Comparison of ENCODE assay signal across 8 mouse cellular contexts in genomic region chr15:83509950-83510804, GRCm38 (mm10). TPM values are rescaled to one million over a fixed set of nuclear protein-coding genes. Genes with fewer than 3 reads are reported as not detected.
DNase-seq lines count a peak whose midpoint lies in the region; ATAC-seq and TF ChIP-seq lines count a peak whose summit lies in the region.

No protein-coding gene starts in this region.

- WGBS in liver, embryonic 14.5 days (ENCODE audit: insufficient replicate concordance) = 24% methylated on average over 17 of the region's 17 CpGs
- WGBS in stomach, postnatal 0 days = 25% methylated on average over 17 of the region's 17 CpGs

- TF ChIP-seq POLR2A in testis, adult 2 months (IDR thresholded peaks at IDR 0.05; ENCODE audit: control insufficient read depth, low read depth, low read length) = no peak

- peaks cover 10% of the 10 kb centered on the region for H3K4me1 ChIP-seq in testis, adult 2 months (ENCODE audit: control insufficient read depth, insufficient read depth, low read length)
- H3K4me1 ChIP-seq in liver, embryonic 14.5 days (replicated peaks; ENCODE audit: control insufficient read depth in 2 of 2, insufficient read depth in 2 of 2, low read length in 1 of 2) = peaks cover 5 to 7% of the 10 kb centered on the region in 2 experiments
- no peaks in the 10 kb centered on the region for H3K4me1 ChIP-seq in stomach, postnatal 0 days (replicated peaks; ENCODE audit: control insufficient read depth, insufficient read depth)

- peak; percentile 22 for DNase-seq in CD4-positive, CD25-positive, alpha-beta regulatory T cell, adult 2 months (ENCODE audit: low read depth, low spot score)
- no peak for DNase-seq in testis, postnatal 10 days (ENCODE audit: low spot score)
- DNase-seq in liver, embryonic 14.5 days (ENCODE audit: low read depth in 3 of 3, low spot score in 3 of 3) = no peak
- DNase-seq in stomach, postnatal 0 days (ENCODE audit: low spot score) = no peak
- no peak for DNase-seq in kidney, postnatal 4 days
- DNase-seq in layer of hippocampus, adult 11-12 months (ENCODE audit: low spot score) = no peak

- H3K4me2 ChIP-seq in liver, embryonic 14.5 days (ENCODE audit: low read depth) = peak overlapping the region; percentile 89
- H3K4me2 ChIP-seq in stomach, postnatal 0 days (replicated peaks; ENCODE audit: low read depth) = peak overlapping the region; percentile 72

- H3K27me3 ChIP-seq in testis, adult 2 months (ENCODE audit: control insufficient read depth, insufficient read depth, low read length) = no peaks in the 10 kb centered on the region
- H3K27me3 ChIP-seq in liver, embryonic 14.5 days (ENCODE audit: control insufficient read depth, insufficient read depth, low read length) = no peaks in the 10 kb centered on the region
- H3K27me3 ChIP-seq in stomach, postnatal 0 days (ENCODE audit: control insufficient read depth, insufficient read depth, low read length) = no peaks in the 10 kb centered on the region

- H3K9ac ChIP-seq in liver, embryonic 14.5 days (replicated peaks) = peak overlapping the region; percentile 58
- H3K9ac ChIP-seq in stomach, postnatal 0 days (ENCODE audit: low read length) = peak overlapping the region; percentile 59

- H3K36me3 ChIP-seq in testis, adult 2 months (ENCODE audit: control insufficient read depth, insufficient read depth, low read length) = no peaks in the 10 kb centered on the region
- H3K36me3 ChIP-seq in liver, embryonic 14.5 days (replicated peaks; ENCODE audit: control insufficient read depth, insufficient read depth, low read depth) = no peaks in the 10 kb centered on the region
- H3K36me3 ChIP-seq in stomach, postnatal 0 days (ENCODE audit: control insufficient read depth, insufficient read depth, low read length) = no peaks in the 10 kb centered on the region

- no peak for ATAC-seq in CD4-positive, CD25-positive, alpha-beta regulatory T cell, adult 4 months
- peak; percentile 50 for ATAC-seq in liver, embryonic 14.5 days (ENCODE audit: insufficient read depth)
- ATAC-seq in stomach, postnatal 0 days (ENCODE audit: low FRiP score, low TSS enrichment) = peak; percentile 56

- H3K27ac ChIP-seq in testis, adult 2 months (ENCODE audit: control insufficient read depth, insufficient read depth, low read depth, low read length) = peak overlapping the region; percentile 69; the same call in 1 of the 2 replicates
- H3K27ac ChIP-seq in liver, embryonic 14.5 days = no peak overlapping the region
- H3K27ac ChIP-seq in stomach, postnatal 0 days (replicated peaks) = no peak overlapping the region

- peak; percentile 26; the same call in 1 of the 2 replicates for TF ChIP-seq CTCF in testis, adult 2 months (IDR thresholded peaks at IDR 0.05; ENCODE audit: control insufficient read depth, insufficient read depth, insufficient replicate concordance, low read depth, low read length)
- TF ChIP-seq CTCF in liver, embryonic 14.5 days (IDR thresholded peaks at IDR 0.05; ENCODE audit: low read depth) = peak; percentile 41
- peak; percentile 42 for TF ChIP-seq CTCF in stomach, postnatal 0 days (IDR thresholded peaks at IDR 0.05; ENCODE audit: low read depth)

- no peaks in the 10 kb centered on the region for H3K9me3 ChIP-seq in liver, embryonic 14.5 days (ENCODE audit: control insufficient read depth, low read length)
- no peaks in the 10 kb centered on the region for H3K9me3 ChIP-seq in stomach, postnatal 0 days (ENCODE audit: control insufficient read depth, low read length)

- TF ChIP-seq EP300 in liver, embryonic 14.5 days (IDR thresholded peaks at IDR 0.05; ENCODE audit: low read depth) = no peak
- TF ChIP-seq EP300 in stomach, postnatal 0 days (optimal IDR thresholded peaks at IDR 0.05) = no peak

- peak overlapping the region; percentile 90 for H3K4me3 ChIP-seq in testis, adult 2 months (ENCODE audit: control insufficient read depth, low read depth, low read length)
- H3K4me3 ChIP-seq in liver, embryonic 14.5 days (ENCODE audit: insufficient read depth in 1 of 2, low read depth in 2 of 2, low read length in 2 of 2) = peak overlapping the region; percentile 58 to 77
- H3K4me3 ChIP-seq in stomach, postnatal 0 days (ENCODE audit: low read depth, low read length) = peak overlapping the region; percentile 49

RNA-seq across cellular contexts. Expression of gene Ttll1, which starts 0.5 kb away (rescaled TPM):
- polyA plus RNA-seq in CD4-positive, CD25-positive, alpha-beta regulatory T cell, adult 4 months (2017; shearing (Covaris generic)) = 10 to 100 TPM; 11.4 to 14.4 TPM
- 25.2 and 28.8 TPM in 2 replicates for polyA plus RNA-seq in testis, adult 2 months (2012; rRNA removed)
- polyA plus RNA-seq in liver, embryonic 14.5 days (2012; rRNA removed) = 3.5 and 3.7 TPM in 2 replicates
- polyA plus RNA-seq in liver, embryonic 14.5 days (2014; fragmentation: Nextera tagmentation; extraction: Ambion mirVana) = 1.9 and 2.7 TPM in 2 replicates
- 10.2 and 11.4 TPM in 2 replicates for polyA plus RNA-seq in stomach, postnatal 0 days (2015; fragmentation: Nextera tagmentation; extraction: Ambion mirVana)

RNA-seq across cellular contexts. Expression of gene Bik, which starts 16.5 kb away (rescaled TPM):
- polyA plus RNA-seq in CD4-positive, CD25-positive, alpha-beta regulatory T cell, adult 4 months (2017; shearing (Covaris generic)) = 1 to 10 TPM in 1 of 2 experiments, under 1 TPM in 1; 0.90 to 1.5 TPM
- 9.8 and 11.0 TPM in 2 replicates for polyA plus RNA-seq in testis, adult 2 months (2012; rRNA removed)
- polyA plus RNA-seq in liver, embryonic 14.5 days (2012; rRNA removed) = 1.3 and 1.8 TPM in 2 replicates
- polyA plus RNA-seq in liver, embryonic 14.5 days (2014; fragmentation: Nextera tagmentation; extraction: Ambion mirVana) = 1.4 and 2.0 TPM in 2 replicates
- polyA plus RNA-seq in stomach, postnatal 0 days (2015; fragmentation: Nextera tagmentation; extraction: Ambion mirVana) = 4.2 and 5.2 TPM in 2 replicates

RNA-seq across cellular contexts. Expression of gene Pacsin2, which starts 45.8 kb away (rescaled TPM):
- polyA plus RNA-seq in CD4-positive, CD25-positive, alpha-beta regulatory T cell, adult 4 months (2017; shearing (Covaris generic)) = 10 to 100 TPM; 18.3 to 26.6 TPM
- polyA plus RNA-seq in testis, adult 2 months (2012; rRNA removed) = 103 and 108 TPM in 2 replicates
- polyA plus RNA-seq in liver, embryonic 14.5 days (2012; rRNA removed) = 30.1 and 39.7 TPM in 2 replicates
- 32.8 and 37.6 TPM in 2 replicates for polyA plus RNA-seq in liver, embryonic 14.5 days (2014; fragmentation: Nextera tagmentation; extraction: Ambion mirVana)
- polyA plus RNA-seq in stomach, postnatal 0 days (2015; fragmentation: Nextera tagmentation; extraction: Ambion mirVana) = 42.5 and 46.6 TPM in 2 replicates

RNA-seq across cellular contexts. Expression of gene Tspo, which starts 53.2 kb away (rescaled TPM):
- 100 to 1,000 TPM; 259 to 323 TPM for polyA plus RNA-seq in CD4-positive, CD25-positive, alpha-beta regulatory T cell, adult 4 months (2017; shearing (Covaris generic))
- 19.5 and 20.2 TPM in 2 replicates for polyA plus RNA-seq in testis, adult 2 months (2012; rRNA removed)
- 98.4 and 108 TPM in 2 replicates for polyA plus RNA-seq in liver, embryonic 14.5 days (2012; rRNA removed)
- 243 and 246 TPM in 2 replicates for polyA plus RNA-seq in liver, embryonic 14.5 days (2014; fragmentation: Nextera tagmentation; extraction: Ambion mirVana)
- polyA plus RNA-seq in stomach, postnatal 0 days (2015; fragmentation: Nextera tagmentation; extraction: Ambion mirVana) = 277 and 284 TPM in 2 replicates

RNA-seq across cellular contexts. Expression of gene Mcat, which starts 53.4 kb away (rescaled TPM):
- polyA plus RNA-seq in CD4-positive, CD25-positive, alpha-beta regulatory T cell, adult 4 months (2017; shearing (Covaris generic)) = 1 to 10 TPM; 2.3 to 3.2 TPM
- 49.8 and 55.1 TPM in 2 replicates for polyA plus RNA-seq in testis, adult 2 months (2012; rRNA removed)
- polyA plus RNA-seq in liver, embryonic 14.5 days (2012; rRNA removed) = 9.8 and 10.9 TPM in 2 replicates
- 15.5 and 17.7 TPM in 2 replicates for polyA plus RNA-seq in liver, embryonic 14.5 days (2014; fragmentation: Nextera tagmentation; extraction: Ambion mirVana)
- 24.9 and 25.5 TPM in 2 replicates for polyA plus RNA-seq in stomach, postnatal 0 days (2015; fragmentation: Nextera tagmentation; extraction: Ambion mirVana)
